Mouse (Mus musculus): Measurements from ENCODE around the gene Magi1. TPM values are rescaled to one million over a fixed set of nuclear protein-coding genes. Genes with fewer than 3 reads are reported as not detected.

Gene Magi1
- total RNA-seq, 2 experiments from 2014 or later: 28.5 to 28.7 TPM

DNA sequence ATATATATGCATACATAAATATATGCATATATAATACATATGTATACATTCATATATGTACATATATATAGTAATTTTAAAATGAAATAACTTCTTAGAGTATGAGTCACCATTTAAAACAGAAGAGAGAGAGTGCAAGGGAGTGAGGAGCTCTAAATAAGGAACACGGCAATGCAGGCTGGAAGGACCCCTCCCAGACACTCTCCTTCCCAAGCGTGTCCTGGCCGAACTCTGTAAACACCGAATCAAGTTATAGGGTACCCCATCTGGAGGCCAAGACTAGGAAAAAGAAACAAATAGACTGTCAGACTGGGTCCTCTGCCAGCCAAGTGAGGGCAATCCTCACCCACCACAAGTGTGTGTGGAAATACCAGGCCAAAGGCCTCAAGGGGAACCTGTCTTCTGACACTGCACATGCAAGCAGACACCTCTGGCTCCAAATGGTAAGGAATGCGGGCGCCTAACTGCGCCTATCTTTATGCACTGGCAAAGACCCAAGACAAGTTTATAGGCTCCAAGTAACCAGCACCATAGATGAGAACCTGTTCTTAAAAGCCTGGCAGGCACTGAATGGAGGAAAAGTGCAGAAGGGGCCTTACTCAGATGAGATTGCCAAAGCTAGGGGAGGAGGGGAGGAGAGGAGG is 68.7 kb downstream of the Magi1 start:
- DNase-seq: peak; percentile 74 to 80
- intact Hi-C loops (cut with DNase I): loop anchor here (5.0 kb wide), 1 partner anchor 187 kb away; no protein-coding TSS in a partner anchor

DNA sequence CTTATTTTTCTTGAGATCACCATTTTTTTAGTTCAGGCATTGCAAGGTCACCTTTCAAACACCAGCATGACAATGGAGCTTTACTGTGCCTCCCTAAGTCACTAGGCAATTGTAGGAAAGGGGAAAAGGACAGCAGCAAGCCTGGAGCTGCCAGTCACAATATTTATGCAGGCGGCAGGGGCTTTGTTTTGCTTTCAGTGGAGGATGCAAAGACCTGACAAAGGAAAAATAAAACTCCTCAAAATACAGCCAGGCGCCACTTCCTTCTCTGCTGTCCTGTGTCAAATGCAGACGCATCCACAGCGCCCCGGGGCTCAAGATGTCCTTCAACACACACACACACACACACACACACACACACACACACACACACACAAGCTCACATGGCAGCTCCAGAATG is 77.8 kb downstream of the Magi1 start:
- intact Hi-C loops (cut with DNase I): no loop called here
- DNase-seq: no peak

DNA sequence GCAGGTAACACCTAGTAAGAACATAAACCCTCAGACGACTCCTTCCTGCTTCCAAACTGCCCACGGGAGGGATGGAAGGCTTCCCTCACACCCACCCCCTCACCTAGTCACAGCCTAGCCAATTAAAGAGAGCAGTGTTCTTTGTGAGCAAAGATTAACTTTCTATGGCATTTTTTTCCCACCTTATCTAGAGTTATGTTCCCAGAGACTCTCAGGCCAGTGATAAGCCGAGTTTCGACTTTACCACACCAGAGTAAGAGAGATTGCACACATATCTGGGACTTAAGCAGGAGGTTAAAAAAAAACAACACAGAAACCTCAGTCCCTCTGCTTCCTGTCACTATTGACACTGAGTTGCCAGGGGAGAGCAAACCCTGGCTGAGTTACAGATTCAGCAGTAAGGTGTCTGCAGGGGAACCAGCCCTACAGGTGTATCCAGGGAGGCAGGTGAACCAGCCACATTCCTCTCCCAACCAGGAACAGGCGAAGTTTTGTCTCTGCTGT is 80.0 kb downstream of the Magi1 start:
- intact Hi-C loops (cut with DNase I): no loop called here
- DNase-seq: no peak

DNA sequence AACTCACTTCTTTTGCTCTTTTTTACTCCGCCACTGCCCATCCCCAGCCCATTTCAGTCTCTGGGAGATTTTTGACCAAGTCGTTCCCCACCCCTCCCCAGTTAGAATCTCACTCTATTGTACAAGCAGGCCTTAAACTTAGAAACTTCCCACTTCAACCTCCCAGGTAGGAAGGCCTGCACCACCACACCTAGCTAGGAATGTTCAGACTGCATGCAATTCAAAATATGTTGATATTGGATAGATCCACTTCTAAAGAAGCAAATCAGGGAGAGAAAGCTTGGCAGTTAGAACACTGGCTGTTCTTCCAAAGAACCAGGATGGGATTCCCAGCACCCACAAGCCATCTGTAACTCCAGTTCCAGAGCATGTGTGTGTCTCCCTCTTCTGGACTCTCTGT is 81.8 kb downstream of the Magi1 start:
- DNase-seq: no peak
- intact Hi-C loops (cut with DNase I): no loop called here

DNA sequence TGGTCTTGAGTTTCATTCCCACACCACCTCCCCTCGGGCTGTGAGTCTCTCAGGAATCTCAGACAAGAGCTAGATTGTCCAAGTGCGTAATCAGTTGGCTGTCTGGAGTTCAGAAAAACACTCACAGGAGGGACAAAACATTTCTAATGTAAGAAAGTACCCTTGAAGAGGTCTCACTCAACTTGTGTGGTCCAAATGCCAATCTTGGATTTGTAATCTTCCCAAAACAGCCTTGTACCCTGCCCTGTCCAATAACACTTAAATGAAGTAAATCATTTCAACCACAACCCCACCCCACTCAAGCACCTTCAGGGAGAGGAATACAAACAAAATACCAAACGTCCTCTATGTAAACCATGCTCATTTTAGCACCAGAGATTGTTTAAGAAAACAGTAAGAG is 82.8 kb downstream of the Magi1 start:
- intact Hi-C loops (cut with DNase I): no loop called here
- no peak for DNase-seq

DNA sequence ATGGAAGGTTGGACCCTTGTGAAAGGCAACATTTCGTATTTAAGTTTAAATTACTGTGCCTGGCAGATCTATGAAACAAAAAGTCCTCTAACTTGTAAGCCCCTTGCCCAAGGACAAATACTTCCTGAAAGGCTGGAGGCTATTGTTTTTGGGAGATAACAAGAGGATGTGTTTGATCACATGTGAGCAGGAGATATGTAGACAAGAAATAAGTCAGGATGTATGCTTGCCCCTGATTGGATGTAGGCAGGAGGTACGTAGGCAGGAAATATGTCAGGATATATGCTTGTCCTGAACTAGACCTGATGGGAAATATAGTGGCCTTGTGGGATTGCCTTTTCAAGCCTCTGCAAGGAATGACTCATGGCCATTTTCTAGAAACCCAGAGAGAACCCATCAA is 84.0 kb downstream of the Magi1 start:
- DNase-seq: no peak
- intact Hi-C loops (cut with DNase I): no loop called here

DNA sequence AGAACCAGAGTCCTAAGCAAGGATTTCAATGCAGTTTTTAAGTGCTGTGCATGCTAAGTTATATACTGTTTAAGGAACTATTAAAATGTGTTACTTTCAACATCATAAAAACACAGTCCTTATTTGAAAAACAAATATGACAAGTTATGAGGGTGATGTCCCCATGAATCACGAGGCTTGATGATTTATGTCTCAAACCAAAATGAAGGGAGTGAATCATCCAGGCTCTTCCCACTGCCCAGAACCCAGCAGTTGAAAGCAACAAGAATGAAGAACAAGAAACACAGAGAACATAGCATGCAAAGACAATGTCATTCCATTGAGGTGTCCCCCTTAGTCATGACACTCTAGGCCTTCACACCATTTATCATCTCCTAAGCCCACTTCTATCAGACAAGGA is 85.9 kb downstream of the Magi1 start:
- DNase-seq: no peak

DNA sequence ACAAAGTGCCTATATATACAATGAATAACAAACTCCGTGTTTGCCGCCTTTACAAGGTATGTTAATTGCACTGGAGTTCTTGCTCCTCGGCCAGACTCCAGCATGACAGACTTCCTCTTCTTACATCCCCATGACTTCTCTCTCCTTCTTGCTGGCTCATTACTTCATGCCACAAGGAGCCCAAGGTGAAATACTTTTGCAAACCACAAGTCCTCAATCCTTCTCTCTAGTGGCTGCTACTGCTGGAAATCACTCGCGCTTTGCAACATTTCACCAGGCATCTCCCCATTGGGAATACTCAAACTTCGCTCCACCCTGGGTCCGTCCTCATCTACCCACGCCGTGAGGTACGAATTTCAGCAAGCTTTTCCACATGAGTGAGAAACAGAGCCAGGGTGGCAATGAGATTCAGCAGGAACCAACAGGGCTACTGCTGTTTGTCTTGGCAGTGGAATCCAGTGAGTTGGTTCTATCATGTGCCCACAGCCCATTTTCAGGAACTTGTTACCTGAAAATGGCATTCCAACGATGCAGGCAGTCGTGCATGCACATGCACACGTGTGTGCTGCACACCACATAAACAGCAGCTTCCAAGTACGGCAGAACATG is 88.3 kb downstream of the Magi1 start:
- no peak for DNase-seq
- intact Hi-C loops (cut with DNase I): no loop called here

More for the DNA sequence above, 85.9 kb downstream of the Magi1 start:
- intact Hi-C loops (cut with DNase I): no loop called here

DNA sequence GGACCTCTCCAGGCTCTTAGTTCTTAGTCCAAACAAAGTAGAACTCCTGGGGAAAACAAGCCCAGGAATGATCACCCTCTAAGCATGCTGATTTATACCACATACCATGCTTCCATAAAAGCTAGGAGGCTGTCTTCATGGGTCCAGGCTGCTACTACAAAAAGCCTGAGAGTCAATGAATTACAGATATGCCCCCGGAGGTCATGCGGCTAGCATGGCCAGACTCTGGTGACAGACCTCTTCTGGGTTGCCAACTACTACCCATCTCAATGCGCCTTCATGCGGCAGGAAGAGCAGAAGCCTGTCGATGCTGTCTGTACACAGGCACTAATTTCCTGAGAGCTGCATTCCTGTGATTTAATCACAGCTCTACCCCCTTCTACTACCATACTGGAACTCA is 92.9 kb downstream of the Magi1 start:
- DNase-seq: no peak
- intact Hi-C loops (cut with DNase I): loop anchor here (5.0 kb wide), 1 partner anchor 171 kb away; no protein-coding TSS in a partner anchor

DNA sequence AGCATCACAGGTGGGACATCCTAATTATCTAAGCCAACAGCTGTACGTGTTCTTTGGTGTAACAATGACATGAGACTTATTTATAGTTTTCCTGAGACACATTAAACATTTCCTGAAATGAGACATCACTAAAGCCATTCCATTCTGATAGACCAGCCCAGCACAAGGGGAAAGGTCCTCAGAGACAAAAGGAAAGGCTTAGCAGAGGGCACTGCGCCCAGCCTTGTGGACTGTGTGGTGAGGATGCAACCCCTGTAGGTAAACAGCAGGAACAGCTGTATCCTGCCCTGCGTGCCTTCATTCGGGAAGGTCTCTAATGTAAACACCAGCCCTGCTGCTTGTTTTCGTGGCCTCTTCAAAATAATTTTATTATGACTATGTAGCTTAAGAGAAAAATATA is 94.3 kb downstream of the Magi1 start:
- intact Hi-C loops (cut with DNase I): loop anchor here (5.0 kb wide), 2 partner anchors 107 to 202 kb away; no protein-coding TSS in a partner anchor

DNA sequence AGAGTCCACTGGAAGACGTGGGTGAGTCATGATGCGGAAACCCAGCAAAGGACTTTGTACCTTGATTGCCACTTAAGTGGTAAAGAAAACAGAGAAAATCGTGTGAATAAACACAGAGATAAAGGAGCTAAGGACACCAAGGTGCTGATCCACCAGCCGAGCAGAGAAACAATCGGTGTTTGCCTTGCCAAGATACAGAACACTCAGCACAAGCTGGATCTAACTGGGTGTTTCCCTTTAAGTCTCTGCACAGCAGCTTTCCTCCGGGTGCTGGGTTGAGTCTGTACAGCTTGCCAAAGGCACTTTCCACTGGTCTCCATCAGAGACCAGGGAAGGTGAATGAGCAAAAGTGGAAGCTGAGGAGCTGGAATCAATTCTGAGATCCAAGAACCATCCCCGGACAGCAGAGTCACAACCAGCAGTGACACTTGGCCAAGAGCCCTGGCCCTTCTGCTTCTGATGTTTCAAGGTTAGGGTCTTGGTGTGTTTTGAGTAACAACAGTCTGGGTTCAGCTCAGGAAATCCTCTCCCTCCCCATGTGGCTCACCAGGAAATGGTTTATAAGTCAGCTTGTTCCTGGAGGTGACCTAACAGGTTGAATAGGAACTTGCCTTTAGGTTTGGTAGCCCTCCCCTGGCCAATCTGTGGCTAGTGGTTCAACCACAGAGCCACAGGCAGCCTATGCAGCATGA is 96.9 kb downstream of the Magi1 start:
- intact Hi-C loops (cut with DNase I): loop anchor here (5.0 kb wide), 2 partner anchors 104 to 199 kb away; no protein-coding TSS in a partner anchor
- peak; percentile 43 to 46 for DNase-seq

More for the DNA sequence above, 94.3 kb downstream of the Magi1 start:
- no peak for DNase-seq

DNA sequence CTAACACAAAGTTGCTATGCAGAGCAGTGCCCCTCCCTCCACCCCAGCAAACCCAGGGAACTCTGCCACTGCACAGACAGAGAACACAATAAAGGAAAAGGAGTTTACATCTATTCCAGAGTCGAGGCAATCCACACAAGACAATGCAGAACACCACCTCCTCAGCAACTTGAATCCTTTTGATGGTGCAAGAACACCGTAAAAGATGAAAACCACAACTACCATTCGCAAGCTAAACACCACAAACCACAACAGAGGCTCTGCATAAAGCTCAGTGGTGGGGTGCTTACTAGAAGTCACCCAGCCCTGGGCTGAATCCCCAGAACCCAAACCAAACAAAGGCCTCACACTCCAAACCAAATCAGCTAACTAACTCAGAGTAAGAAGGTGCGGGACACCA is 99.4 kb downstream of the Magi1 start:
- DNase-seq: no peak
- intact Hi-C loops (cut with DNase I): loop anchor here (2.0 kb wide), 1 partner anchor 99 kb away; the partner anchor contains the start of gene Magi1

DNA sequence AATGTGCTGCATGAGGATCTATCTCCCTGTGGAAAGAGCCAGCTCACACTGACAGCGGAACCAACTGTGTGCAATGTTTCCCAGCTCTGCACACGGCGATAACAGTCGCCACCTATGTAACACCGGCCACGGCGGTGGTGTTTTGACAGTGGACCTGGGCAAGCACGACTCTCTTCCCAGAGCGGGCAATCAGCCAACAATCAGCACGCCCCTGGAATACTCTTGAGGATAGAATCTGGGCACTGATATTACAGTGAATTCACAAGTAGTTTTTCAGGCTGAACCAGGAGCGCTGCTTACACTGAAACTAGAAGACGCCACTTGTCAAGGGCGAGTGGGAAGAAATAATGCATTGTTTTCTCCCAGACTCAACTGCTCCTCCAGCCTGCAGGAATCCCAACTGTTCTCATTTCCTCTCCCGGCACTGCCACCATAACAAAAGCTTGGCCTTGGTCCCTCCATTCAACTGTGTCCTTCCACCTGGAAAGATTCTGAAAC is 100.3 kb downstream of the Magi1 start:
- intact Hi-C loops (cut with DNase I): loop anchor here (2.0 kb wide), 1 partner anchor 37 kb away; no protein-coding TSS in a partner anchor
- DNase-seq: peak; percentile 62

DNA sequence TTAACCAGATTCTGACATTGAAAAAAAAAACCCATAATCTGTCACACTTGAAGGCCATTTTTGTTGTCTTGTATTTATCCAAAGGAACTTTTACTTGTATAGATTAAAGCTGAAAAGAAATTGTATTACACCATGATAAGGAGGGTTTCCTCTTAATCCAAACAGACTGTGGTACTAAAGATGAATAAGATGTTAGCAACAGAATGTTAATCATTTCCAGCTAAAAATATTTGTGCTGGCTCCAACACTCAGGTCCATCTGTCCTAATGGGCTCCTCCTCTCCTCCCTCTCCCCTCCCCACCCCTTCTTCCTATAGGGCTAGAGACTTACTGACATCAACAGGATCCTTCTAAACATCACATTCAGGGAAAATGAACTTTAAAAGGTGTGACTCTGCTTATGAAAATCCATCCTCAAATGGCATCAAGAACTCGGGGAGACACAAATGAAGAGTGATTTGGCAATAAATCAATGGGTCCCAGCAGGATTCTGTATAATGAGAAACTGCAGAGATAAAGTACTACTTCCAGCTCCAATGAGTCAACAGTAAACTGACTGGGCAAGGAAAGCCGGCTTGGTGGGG is 102.0 kb downstream of the Magi1 start:
- no peak for DNase-seq
- intact Hi-C loops (cut with DNase I): loop anchor here (2.0 kb wide), 1 partner anchor 35 kb away; no protein-coding TSS in a partner anchor

DNA sequence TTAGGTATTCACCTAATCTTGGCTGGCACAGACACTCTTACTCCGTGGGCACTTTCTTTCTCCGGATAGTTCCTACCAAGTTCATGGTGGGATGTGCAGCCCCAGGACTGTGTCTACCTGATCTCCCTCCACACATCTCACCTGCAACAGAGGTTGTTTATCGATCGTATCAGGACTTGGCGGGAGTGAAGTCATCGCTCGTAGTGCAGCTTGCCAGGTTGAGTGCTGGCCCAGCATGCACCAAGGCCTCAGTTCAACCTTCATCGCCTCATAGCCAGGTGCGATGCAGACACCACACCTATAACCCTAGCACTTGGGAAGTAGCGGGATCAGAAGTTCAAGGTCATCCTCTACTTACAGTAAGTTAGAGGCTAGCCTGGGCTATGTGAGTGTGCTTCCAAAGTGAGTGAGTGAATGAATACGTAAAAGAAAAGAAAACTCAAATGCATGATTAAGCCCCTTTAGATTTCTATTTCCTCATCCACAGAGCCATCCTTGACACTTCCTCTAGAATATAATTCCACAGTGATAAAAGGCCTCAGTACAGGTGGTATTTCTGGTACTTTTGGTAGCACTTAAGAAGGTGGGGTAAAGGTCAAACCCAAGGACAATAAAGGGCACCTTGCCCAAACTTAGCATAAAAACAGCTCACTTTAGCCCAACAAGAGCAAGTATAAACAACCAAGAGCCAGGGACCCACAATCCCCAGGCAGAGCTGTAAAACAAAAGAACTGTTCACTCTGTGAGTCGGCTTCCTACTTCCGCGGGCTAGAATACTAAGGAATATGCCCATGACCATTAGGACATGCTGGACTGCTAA is 103.2 kb downstream of the Magi1 start:
- intact Hi-C loops (cut with DNase I): no loop called here
- no peak for DNase-seq

DNA sequence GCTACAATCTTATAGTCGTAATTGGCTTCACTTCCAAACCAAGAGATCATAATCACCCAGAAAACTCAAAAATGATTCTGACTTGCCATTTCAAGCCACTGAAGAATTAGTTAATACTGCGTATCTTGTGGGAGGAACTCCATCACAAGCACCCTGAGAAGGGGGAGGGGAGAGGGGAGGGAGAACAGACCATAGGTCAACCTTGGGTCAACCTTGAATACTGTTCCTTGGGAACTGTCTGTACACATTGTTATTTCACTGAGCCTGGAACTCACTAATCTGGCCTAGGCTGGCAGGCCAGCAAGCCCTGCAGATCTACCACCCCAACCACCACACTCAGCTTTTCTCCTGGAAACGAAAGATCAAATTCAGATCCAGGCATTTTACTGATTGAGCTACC is 106.2 kb downstream of the Magi1 start:
- intact Hi-C loops (cut with DNase I): no loop called here
- no peak for DNase-seq

DNA sequence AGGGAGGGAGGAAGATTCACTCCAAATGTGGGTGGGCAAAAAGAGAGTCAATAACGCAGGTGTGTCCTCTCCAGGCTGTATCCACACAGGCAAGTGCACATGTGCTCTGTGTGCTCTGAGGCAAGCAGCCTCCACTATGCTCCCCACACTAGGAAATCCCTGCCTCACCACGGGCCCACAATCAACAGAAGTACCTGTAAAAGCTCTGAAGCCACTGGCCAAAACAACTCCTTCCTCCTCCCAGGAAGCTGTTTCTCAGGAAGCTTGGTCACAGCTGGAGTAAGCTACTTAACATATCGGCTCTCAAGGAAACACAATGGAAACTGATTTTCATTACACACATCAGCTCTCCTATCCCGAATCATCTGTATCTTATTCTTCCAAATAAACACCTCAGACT is 107.0 kb downstream of the Magi1 start:
- no peak for DNase-seq
- intact Hi-C loops (cut with DNase I): no loop called here

DNA sequence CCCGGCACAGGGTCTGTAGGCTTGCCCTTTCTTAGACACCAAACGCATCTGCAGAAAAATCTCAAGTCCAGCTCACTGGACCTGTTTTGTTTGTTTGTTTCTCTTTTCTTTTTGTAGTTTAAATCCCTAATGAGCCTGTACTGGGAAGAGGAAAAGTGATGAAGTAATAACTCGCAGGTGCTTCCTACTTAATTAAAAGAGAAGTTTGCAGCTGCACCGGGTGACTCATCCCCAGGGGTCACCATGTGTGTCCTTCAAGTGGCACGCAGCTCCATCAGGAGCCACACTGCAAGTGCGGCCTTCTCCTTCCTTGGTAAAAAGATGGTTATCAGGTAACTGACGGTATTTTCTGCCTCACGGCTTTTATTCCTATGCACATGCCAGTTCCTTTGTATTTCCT is 112.5 kb downstream of the Magi1 start:
- DNase-seq: no peak
- intact Hi-C loops (cut with DNase I): no loop called here

DNA sequence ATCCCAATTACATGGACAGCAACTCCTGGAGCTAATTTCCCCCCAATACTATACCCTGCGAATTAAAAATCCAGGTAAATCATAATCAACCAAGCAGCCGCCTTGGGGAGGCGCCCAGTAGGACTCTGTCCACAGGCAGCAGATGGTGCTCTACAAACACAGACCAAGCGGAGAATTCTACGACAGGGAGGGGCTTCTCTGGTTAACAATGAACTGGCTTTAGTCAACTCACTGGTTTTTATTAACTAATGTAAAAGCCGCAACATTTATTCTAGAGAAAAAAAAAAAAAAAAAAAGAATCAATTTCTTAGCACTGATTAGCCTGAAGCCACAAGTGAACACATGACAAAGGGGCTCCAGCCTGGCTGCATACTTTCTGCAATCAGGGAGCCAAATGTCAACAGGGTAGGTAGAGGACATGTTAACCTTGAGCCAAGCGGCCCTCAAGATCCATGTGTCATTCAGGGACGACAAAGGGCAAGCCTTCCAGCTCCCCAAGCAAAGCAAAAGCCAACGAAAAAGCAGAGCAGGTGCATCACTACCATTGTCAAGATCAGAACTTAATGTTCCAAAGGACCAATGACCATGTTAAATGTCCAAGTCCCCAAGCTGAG is 114.0 kb downstream of the Magi1 start:
- no peak for DNase-seq
- intact Hi-C loops (cut with DNase I): no loop called here

DNA sequence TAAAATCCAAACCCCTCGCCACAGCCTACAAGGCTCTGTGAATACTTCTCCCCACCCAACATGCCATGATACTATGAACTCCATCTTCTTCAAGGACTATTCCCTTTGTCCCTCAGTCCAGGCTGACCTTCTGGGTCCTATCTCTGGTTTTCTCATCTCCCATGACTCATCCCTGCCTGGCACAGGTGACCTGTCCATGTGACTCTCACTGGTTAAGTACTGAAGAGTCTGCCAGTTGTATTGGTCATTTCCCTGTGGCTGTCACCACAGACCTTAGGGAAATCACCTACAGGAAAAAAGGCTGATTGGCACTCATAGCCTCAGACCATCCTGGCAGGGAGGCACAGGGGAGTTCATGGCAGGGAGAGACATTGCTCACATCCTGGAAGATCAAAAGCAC is 117.8 kb downstream of the Magi1 start:
- intact Hi-C loops (cut with DNase I): no loop called here
- DNase-seq: peak in 1 of 2 experiments; percentile 39

All from heart, postnatal 10 days (tissue).